ENCODE assay signal across 12 mouse cellular contexts in genomic region chr19:57354715-57355114, GRCm38 (mm10). TPM values are rescaled to one million over a fixed set of nuclear protein-coding genes. Genes with fewer than 3 reads are reported as not detected.
DNase-seq lines count a peak whose midpoint lies in the region; ATAC-seq and TF ChIP-seq lines count a peak whose summit lies in the region.
"Had no signal": no experiment of that assay in that cellular context is flagged by ENCODE, and none has a peak within 500 bp of the region (broad histone marks: within the 10 kb centered on the region; RNA-seq: fewer than 3 reads in every experiment).

No protein-coding gene starts in this region.

- WGBS in heart, postnatal 0 days: 64% methylated on average over 6 of the region's 6 CpGs
- WGBS in limb, embryonic 12.5 days: 75% methylated on average over 6 of the region's 6 CpGs

- DNase-seq in heart, postnatal 0 days (ENCODE audit: low spot score): no peak
- no peak for DNase-seq in heart, postnatal 25 days (ENCODE audit: low spot score)
- peak; percentile 39 for DNase-seq in thymus, postnatal 4 days
- no peak for DNase-seq in thymus, postnatal 14 days
- no peak for DNase-seq in urinary bladder, postnatal 14 days (ENCODE audit: low spot score)
- DNase-seq in layer of hippocampus, adult 8-10 months (ENCODE audit: low spot score in 2 of 2): no peak
- DNase-seq: adrenal gland, adult 8-10 months; heart, postnatal 36 days; kidney, adult 18-20 months; thymus, postnatal 25 days had no signal

- peak overlapping the region; percentile 84 for H3K27ac ChIP-seq in heart, postnatal 0 days (ENCODE audit: low read depth)
- peak overlapping the region; percentile 71 for H3K27ac ChIP-seq in limb, embryonic 12.5 days

- intact Hi-C loops in heart, postnatal 25 days (cut with DNase I): loop anchor here (10.0 kb wide), 1 partner anchor 430 kb away; no protein-coding TSS in a partner anchor

- ATAC-seq in heart, postnatal 0 days (ENCODE audit: insufficient read depth, low read depth): no peak
- ATAC-seq in limb, embryonic 12.5 days (ENCODE audit: insufficient number of reproducible peaks, insufficient read depth, low FRiP score, low TSS enrichment, low read depth): no peak

- H3K36me3 ChIP-seq in heart, postnatal 0 days (replicated peaks; ENCODE audit: control insufficient read depth, insufficient read depth, low read length): no peaks in the 10 kb centered on the region
- no peaks in the 10 kb centered on the region for H3K36me3 ChIP-seq in limb, embryonic 12.5 days

- H3K9ac ChIP-seq in heart, postnatal 0 days (replicated peaks; ENCODE audit: low read depth, low read length): no peak overlapping the region
- no peak overlapping the region for H3K9ac ChIP-seq in limb, embryonic 12.5 days (replicated peaks)

- no peaks in the 10 kb centered on the region for H3K9me3 ChIP-seq in heart, postnatal 0 days (replicated peaks; ENCODE audit: control insufficient read depth, low read length)
- no peaks in the 10 kb centered on the region for H3K9me3 ChIP-seq in limb, embryonic 12.5 days

- H3K27me3 ChIP-seq in heart, postnatal 0 days (ENCODE audit: control insufficient read depth, insufficient read depth, low read length): no peaks in the 10 kb centered on the region
- no peaks in the 10 kb centered on the region for H3K27me3 ChIP-seq in limb, embryonic 12.5 days
- H3K27me3 ChIP-seq: CH12.LX had no signal

- peaks cover 9% of the 10 kb centered on the region for H3K4me1 ChIP-seq in heart, postnatal 0 days (ENCODE audit: control insufficient read depth, insufficient read depth)
- peaks cover 29% of the 10 kb centered on the region for H3K4me1 ChIP-seq in limb, embryonic 12.5 days (replicated peaks)

- TF ChIP-seq CTCF in heart, postnatal 0 days (IDR thresholded peaks at IDR 0.05; ENCODE audit: low read depth): no peak

- H3K4me2 ChIP-seq in heart, postnatal 0 days (ENCODE audit: low read depth, low read length): no peak overlapping the region
- no peak overlapping the region for H3K4me2 ChIP-seq in limb, embryonic 12.5 days

- H3K4me3 ChIP-seq in heart, postnatal 0 days (ENCODE audit: low read depth, low read length): no peak overlapping the region
- H3K4me3 ChIP-seq in limb, embryonic 12.5 days (replicated peaks): no peak overlapping the region

- TF ChIP-seq EP300 in heart, postnatal 0 days (IDR thresholded peaks at IDR 0.05; ENCODE audit: low read depth): no peak

RNA-seq across cellular contexts. Expression of gene Fam160b1, which starts 5.8 kb away (rescaled TPM):
- total RNA-seq in heart, postnatal 0 days (2014; rRNA removed; ENCODE audit: low replicate concordance): 12.6 and 16.3 TPM in 2 replicates
- 7.0 and 7.8 TPM in 2 replicates for polyA plus RNA-seq in heart, postnatal 0 days (2015; fragmentation: Nextera tagmentation; extraction: Ambion mirVana)
- total RNA-seq in heart, postnatal 25 days (2021): 10 to 100 TPM in 1 of 2 experiments, 1 to 10 TPM in 1; 9.9 to 12.4 TPM
- 17.6 and 18.1 TPM in 2 replicates for polyA plus RNA-seq in limb, embryonic 12.5 days (2016; fragmentation: Nextera tagmentation; extraction: Ambion mirVana)
- 10 to 100 TPM; 19.1 to 24.8 (median 21.2) TPM for total RNA-seq in layer of hippocampus, adult 8-10 months (2022)

RNA-seq across cellular contexts. Expression of gene Ablim1, which starts 40.0 kb away (rescaled TPM):
- 169 and 235 TPM in 2 replicates for total RNA-seq in heart, postnatal 0 days (2014; rRNA removed; ENCODE audit: low replicate concordance)
- polyA plus RNA-seq in heart, postnatal 0 days (2015; fragmentation: Nextera tagmentation; extraction: Ambion mirVana): 82.6 and 106 TPM in 2 replicates
- 100 to 1,000 TPM; 417 to 451 TPM for total RNA-seq in heart, postnatal 25 days (2021)
- 22.1 and 26.1 TPM in 2 replicates for polyA plus RNA-seq in limb, embryonic 12.5 days (2016; fragmentation: Nextera tagmentation; extraction: Ambion mirVana)
- total RNA-seq in layer of hippocampus, adult 8-10 months (2022): 10 to 100 TPM; 80.6 to 97.1 (median 86.4) TPM
